In the genomic region with DNA sequence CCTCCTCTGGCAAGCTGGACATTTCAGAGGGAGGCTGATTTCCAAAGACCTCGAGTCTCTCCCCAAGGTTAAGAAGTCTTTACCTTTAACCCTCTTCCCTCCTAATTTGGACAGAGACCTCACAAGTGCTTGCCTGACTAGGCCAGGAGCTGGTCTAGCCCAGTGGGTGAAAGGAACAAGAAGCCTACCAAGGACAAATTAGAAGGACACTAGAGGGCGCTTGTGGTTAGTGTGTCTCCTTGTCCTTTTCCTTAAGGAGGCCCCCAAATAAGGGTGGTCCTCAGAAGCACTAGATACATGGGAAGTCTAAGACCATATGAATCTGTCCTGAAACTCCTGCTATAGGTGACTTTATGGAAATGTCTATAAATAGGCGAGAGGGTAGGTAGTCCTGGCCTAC, we compare ENCODE assay signal across 9 mouse cellular contexts. TPM values are rescaled to one million over a fixed set of nuclear protein-coding genes. Genes with fewer than 3 reads are reported as not detected.
DNase-seq lines count a peak whose midpoint lies in the region; ATAC-seq and TF ChIP-seq lines count a peak whose summit lies in the region.
"Had no signal": no experiment of that assay in that cellular context is flagged by ENCODE, and none has a peak within 500 bp of the region (broad histone marks: within the 10 kb centered on the region; RNA-seq: fewer than 3 reads in every experiment).

No protein-coding gene starts in this region.

- H3K27ac ChIP-seq in liver, postnatal 0 days (ENCODE audit: low read depth): no peak overlapping the region
- no peak overlapping the region for H3K27ac ChIP-seq in liver, embryonic 12.5 days
- H3K27ac ChIP-seq in brown adipose tissue, adult 24 weeks (replicated peaks; ENCODE audit: low read depth, low read length): peak overlapping the region; percentile 96
- H3K27ac ChIP-seq in kidney, embryonic 14.5 days (ENCODE audit: low read depth, low read length): no peak overlapping the region
- H3K27ac ChIP-seq: macrophage had no signal

- no peak for ATAC-seq in liver, postnatal 0 days
- no peak for ATAC-seq in liver, embryonic 12.5 days
- ATAC-seq in kidney, embryonic 14.5 days (ENCODE audit: low FRiP score, low TSS enrichment): peak; percentile 34; the same call in 1 of the 2 replicates

- no peak overlapping the region for H3K4me3 ChIP-seq in liver, postnatal 0 days (ENCODE audit: low read depth, low read length)
- H3K4me3 ChIP-seq in liver, embryonic 12.5 days: no peak overlapping the region
- H3K4me3 ChIP-seq in brown adipose tissue, adult 24 weeks (ENCODE audit: insufficient read depth, low read depth, low read length): no peak overlapping the region
- H3K4me3 ChIP-seq in kidney, embryonic 14.5 days (ENCODE audit: low read length): no peak overlapping the region

- TF ChIP-seq CTCF in liver, postnatal 0 days (IDR thresholded peaks at IDR 0.05; ENCODE audit: low read depth): peak; percentile 65

- H3K9me3 ChIP-seq in liver, postnatal 0 days (ENCODE audit: low read length): no peaks in the 10 kb centered on the region
- H3K9me3 ChIP-seq in liver, embryonic 12.5 days (replicated peaks): no peaks in the 10 kb centered on the region
- no peaks in the 10 kb centered on the region for H3K9me3 ChIP-seq in kidney, embryonic 14.5 days (ENCODE audit: control insufficient read depth, low read length)

- no peak for TF ChIP-seq EP300 in liver, postnatal 0 days (IDR thresholded peaks at IDR 0.05; ENCODE audit: low read depth)

- peaks cover 6% of the 10 kb centered on the region for H3K4me1 ChIP-seq in liver, postnatal 0 days (ENCODE audit: insufficient read depth)
- peaks cover 16% of the 10 kb centered on the region for H3K4me1 ChIP-seq in liver, embryonic 12.5 days
- H3K4me1 ChIP-seq in brown adipose tissue, adult 24 weeks (ENCODE audit: control insufficient read depth, insufficient read depth, insufficient read length, low read length): no peaks in the 10 kb centered on the region; the same call in 1 of the 2 replicates
- peaks cover under 1% of the 10 kb centered on the region; the same call in 1 of the 2 replicates for H3K4me1 ChIP-seq in kidney, embryonic 14.5 days (ENCODE audit: control insufficient read depth, insufficient read depth, low read length)

- 51% methylated on average over 3 of the region's 3 CpGs for WGBS in liver, postnatal 0 days (ENCODE audit: insufficient replicate concordance)
- WGBS in liver, embryonic 12.5 days (ENCODE audit: insufficient replicate concordance): 45% methylated on average over 3 of the region's 3 CpGs
- 45% methylated on average over 3 of the region's 3 CpGs for WGBS in kidney, embryonic 14.5 days

- no peak overlapping the region for H3K4me2 ChIP-seq in liver, postnatal 0 days (ENCODE audit: low read depth, low read length)
- H3K4me2 ChIP-seq in liver, embryonic 12.5 days: no peak overlapping the region
- no peak overlapping the region for H3K4me2 ChIP-seq in kidney, embryonic 14.5 days (replicated peaks; ENCODE audit: low read depth, low read length)

- no peak overlapping the region for H3K9ac ChIP-seq in liver, postnatal 0 days (replicated peaks)
- no peak overlapping the region for H3K9ac ChIP-seq in liver, embryonic 12.5 days
- H3K9ac ChIP-seq in kidney, embryonic 14.5 days (ENCODE audit: low read depth, low read length): no peak overlapping the region

- H3K27me3 ChIP-seq in liver, postnatal 0 days (ENCODE audit: insufficient read depth, low read length): no peaks in the 10 kb centered on the region
- H3K27me3 ChIP-seq in liver, embryonic 12.5 days (replicated peaks): no peaks in the 10 kb centered on the region
- no peaks in the 10 kb centered on the region for H3K27me3 ChIP-seq in kidney, embryonic 14.5 days (ENCODE audit: control insufficient read depth, insufficient read depth, low read length)

- H3K36me3 ChIP-seq in liver, postnatal 0 days (replicated peaks; ENCODE audit: insufficient read depth, low read length): peaks cover 60% of the 10 kb centered on the region
- peaks cover 84% of the 10 kb centered on the region for H3K36me3 ChIP-seq in liver, embryonic 12.5 days
- peaks cover 65% of the 10 kb centered on the region for H3K36me3 ChIP-seq in kidney, embryonic 14.5 days (ENCODE audit: control insufficient read depth, insufficient read depth, low read length)

- DNase-seq in cerebellum, adult 18-20 months: peak; percentile 41 to 43
- no peak for DNase-seq in cerebellum, adult 9-11 months
- no peak for DNase-seq in liver, postnatal 0 days
- DNase-seq in spleen, postnatal 10 days (ENCODE audit: low spot score in 2 of 2): no peak
- no peak for DNase-seq in c-Kit-positive CD71-positive TER-119-positive erythroid progenitor cells, embryonic 14.5 days (ENCODE audit: low spot score)

RNA-seq across cellular contexts. Expression of a gene that starts 6.2 kb away (rescaled TPM):
- 8.5 and 11.2 TPM in 2 replicates for polyA plus RNA-seq in liver, postnatal 0 days (2015; fragmentation: Nextera tagmentation; extraction: Ambion mirVana)
- polyA plus RNA-seq in liver, embryonic 12.5 days (2016; fragmentation: Nextera tagmentation; extraction: Ambion mirVana): 8.7 and 8.9 TPM in 2 replicates
- 122 and 173 TPM in 2 replicates for polyA plus RNA-seq in brown adipose tissue, adult 24 weeks (2012; ENCODE audit: insufficient read depth, insufficient read length, missing spikeins)
- 15.5 and 18.6 TPM in 2 replicates for polyA plus RNA-seq in kidney, embryonic 14.5 days (2014; fragmentation: Nextera tagmentation; extraction: Ambion mirVana)

RNA-seq across cellular contexts. Expression of a gene that starts 14.3 kb away (rescaled TPM):
- 2.0 and 2.7 TPM in 2 replicates for polyA plus RNA-seq in liver, postnatal 0 days (2015; fragmentation: Nextera tagmentation; extraction: Ambion mirVana)
- polyA plus RNA-seq in liver, embryonic 12.5 days (2016; fragmentation: Nextera tagmentation; extraction: Ambion mirVana): 9.3 TPM in 2 replicates
- 16.9 and 22.4 TPM in 2 replicates for polyA plus RNA-seq in brown adipose tissue, adult 24 weeks (2012; ENCODE audit: insufficient read depth, insufficient read length, missing spikeins)
- polyA plus RNA-seq in kidney, embryonic 14.5 days (2014; fragmentation: Nextera tagmentation; extraction: Ambion mirVana): 12.7 and 19.3 TPM in 2 replicates

RNA-seq across cellular contexts. Expression of a gene that starts 25.0 kb away (rescaled TPM):
- polyA plus RNA-seq in liver, postnatal 0 days (2015; fragmentation: Nextera tagmentation; extraction: Ambion mirVana): 45.3 and 51.4 TPM in 2 replicates
- polyA plus RNA-seq in liver, embryonic 12.5 days (2016; fragmentation: Nextera tagmentation; extraction: Ambion mirVana): 183 and 187 TPM in 2 replicates
- polyA plus RNA-seq in brown adipose tissue, adult 24 weeks (2012; ENCODE audit: insufficient read depth, insufficient read length, missing spikeins): 1,610 and 1,861 TPM in 2 replicates
- polyA plus RNA-seq in kidney, embryonic 14.5 days (2014; fragmentation: Nextera tagmentation; extraction: Ambion mirVana): 135 and 225 TPM in 2 replicates

RNA-seq across cellular contexts. Expression of a gene that starts 38.5 kb away (rescaled TPM):
- polyA plus RNA-seq in liver, postnatal 0 days (2015; fragmentation: Nextera tagmentation; extraction: Ambion mirVana): 59.0 and 64.1 TPM in 2 replicates
- 22.7 and 23.0 TPM in 2 replicates for polyA plus RNA-seq in liver, embryonic 12.5 days (2016; fragmentation: Nextera tagmentation; extraction: Ambion mirVana)
- polyA plus RNA-seq in brown adipose tissue, adult 24 weeks (2012; ENCODE audit: insufficient read depth, insufficient read length, missing spikeins): not detected in 2 replicates
- polyA plus RNA-seq in kidney, embryonic 14.5 days (2014; fragmentation: Nextera tagmentation; extraction: Ambion mirVana): 15.1 and 22.6 TPM in 2 replicates
- polyA plus RNA-seq: macrophage had no signal

RNA-seq across cellular contexts. Expression of a gene that starts 40.3 kb away (rescaled TPM):
- 110 and 121 TPM in 2 replicates for polyA plus RNA-seq in liver, postnatal 0 days (2015; fragmentation: Nextera tagmentation; extraction: Ambion mirVana)
- polyA plus RNA-seq in liver, embryonic 12.5 days (2016; fragmentation: Nextera tagmentation; extraction: Ambion mirVana): 107 and 114 TPM in 2 replicates
- polyA plus RNA-seq in brown adipose tissue, adult 24 weeks (2012; ENCODE audit: insufficient read depth, insufficient read length, missing spikeins): 115 and 131 TPM in 2 replicates
- polyA plus RNA-seq in kidney, embryonic 14.5 days (2014; fragmentation: Nextera tagmentation; extraction: Ambion mirVana): 347 and 389 TPM in 2 replicates

Comparison
In these comparisons a context has a peak if more than half of its experiments do, and no peak if none do; other contexts are left out.
1. DNase-seq: peak in cerebellum, adult 18-20 months (2 of 2); none in cerebellum, adult 9-11 months (single experiment), liver, postnatal 0 days (single experiment), spleen, postnatal 10 days (0 of 2) and c-Kit-positive CD71-positive TER-119-positive erythroid progenitor cells, embryonic 14.5 days (single experiment).